Mouse (Mus musculus) forebrain, embryonic 11.5 days (tissue): ENCODE measurements around the gene Tcp1. TPM values are rescaled to one million over a fixed set of nuclear protein-coding genes. Genes with fewer than 3 reads are reported as not detected.
A peak's percentile ranks its signal among the peaks of the same experiment; 100 is the strongest.

Experiments used
- ATAC-seq: fragments of 200-750 bp; cut with Nextera tagmentation; replicated peaks from 2 replicates; pipeline ENCODE4 v1.8.0; 2017; ENCODE audit warnings: moderate TSS enrichment; ENCODE audit not compliant: low FRiP score
- DNase-seq: peaks from one replicate; pipeline ENCODE4 v3.0.0-alpha.2; 2017; ENCODE audit warnings: low spot score
- H3K27ac ChIP-seq: fragments of 300-500 bp; sonication (generic); 2 replicates; pipeline ENCODE4 v1.5.1; 2014; ENCODE audit warnings: low read depth, low read length
- H3K27me3 ChIP-seq: fragments of 300-500 bp; sonication (generic); 2 replicates; pipeline ENCODE4 v1.6.1; 2014; ENCODE audit warnings: mild to moderate bottlenecking, low read length, mixed read lengths; ENCODE audit not compliant: control insufficient read depth, insufficient read depth
- H3K36me3 ChIP-seq: fragments of 300-500 bp; sonication (generic); 2 replicates; pipeline ENCODE4 v1.6.1; 2014; ENCODE audit warnings: mild to moderate bottlenecking, low read length, moderate library complexity, mixed read lengths; ENCODE audit not compliant: control insufficient read depth, insufficient read depth
- H3K4me1 ChIP-seq: fragments of 300-500 bp; sonication (generic); replicated peaks from 2 replicates; pipeline ENCODE4 v1.6.1; 2014; ENCODE audit warnings: low read length, mixed read lengths; ENCODE audit not compliant: control insufficient read depth, insufficient read depth
- H3K4me2 ChIP-seq: fragments of 300-500 bp; sonication (generic); 2 replicates; pipeline ENCODE4 v1.6.1; 2014; ENCODE audit warnings: low read depth, mild to moderate bottlenecking, low read length, moderate library complexity, mixed read lengths; ENCODE audit not compliant: severe bottlenecking
- H3K4me3 ChIP-seq: fragments of 300-500 bp; sonication (generic); 2 replicates; pipeline ENCODE4 v1.5.1; 2014; ENCODE audit warnings: low read depth, low read length
- H3K9ac ChIP-seq: fragments of 300-500 bp; sonication (generic); 2 replicates; pipeline ENCODE4 v1.6.1; 2014; ENCODE audit warnings: low read length
- H3K9me3 ChIP-seq: fragments of 300-500 bp; sonication (generic); 2 replicates; pipeline ENCODE4 v1.6.1; 2016; ENCODE audit warnings: low read length, mixed read lengths; ENCODE audit not compliant: control insufficient read depth
- WGBS: fragments of 180-500 bp; shearing (Covaris S2); extraction: QIAGEN DNeasy Blood & Tissue Kit; methylation state at CpG from one replicate; pipeline ENCODE4 v1.1.7; 2014; 5-methylcytosine and 5-hydroxymethylcytosine counted together
- polyA plus RNA-seq: library from polyadenylated mRNA; unstranded; fragments of >200 nt; fragmentation: Nextera tagmentation; extraction: Ambion mirVana; gene quantifications from 2 replicates; pipeline ENCODE4 v1.2.1, GENCODE M21; 2014

Tcp1 gene
- polyA plus RNA-seq, 1 experiment from 2014 or later, result 535 TPM

DNA sequence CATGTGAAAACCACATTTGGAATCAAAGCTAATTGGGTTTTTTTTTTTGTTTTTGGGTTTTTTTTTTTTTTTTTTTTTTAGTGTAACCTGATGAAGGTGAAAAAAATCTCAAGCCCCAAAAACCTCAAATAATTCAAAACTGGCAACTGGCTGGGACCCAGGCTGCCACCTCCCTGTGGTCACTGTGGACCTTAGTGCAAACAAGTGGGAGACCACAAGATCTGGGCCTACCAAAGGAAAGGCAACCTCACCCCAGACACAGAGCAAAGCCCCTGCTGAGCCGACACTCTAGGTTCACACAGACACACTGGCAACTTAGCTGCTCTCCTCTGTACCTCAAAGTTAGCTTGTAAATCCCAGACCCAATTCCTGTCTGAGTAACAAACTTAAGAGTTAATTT lies 11.2 kb upstream of the Tcp1 start:
- Histone ChIP-seq H3K4me2 (no peak overlapping the region), H3K4me1 (peaks cover 3% of the 10 kb centered on the region; the same call in 1 of the 2 replicates), H3K27ac (no peak overlapping the region), H3K9ac (no peak overlapping the region), H3K36me3 (no peaks in the 10 kb centered on the region; the same call in 1 of the 2 replicates), H3K27me3 (no peaks in the 10 kb centered on the region), H3K4me3 (no peak overlapping the region), H3K9me3 (no peaks in the 10 kb centered on the region)
- WGBS, result 67% methylated on average over 1 of the region's 1 CpGs
- DNase-seq (no peak), ATAC-seq (no peak)

GRCm38 (mm10) chr17:12905810-12906209 lies 9.7 kb upstream of the Tcp1 start:
- no peaks in the 10 kb centered on the region for H3K27me3 ChIP-seq
- DNase-seq (no peak), ATAC-seq (no peak)
- no peak overlapping the region for H3K4me3 ChIP-seq
- H3K9me3 ChIP-seq, result no peaks in the 10 kb centered on the region
- no peak overlapping the region for H3K27ac ChIP-seq
- no peaks in the 10 kb centered on the region; the same call in 1 of the 2 replicates for H3K36me3 ChIP-seq
- 93% methylated on average over 4 of the region's 4 CpGs for WGBS
- no peak overlapping the region for H3K9ac ChIP-seq
- peaks cover 3% of the 10 kb centered on the region; the same call in 1 of the 2 replicates for H3K4me1 ChIP-seq
- no peak overlapping the region for H3K4me2 ChIP-seq

- Histone ChIP-seq H3K27me3 (no peaks in the 10 kb centered on the region), H3K9ac (no peak overlapping the region), H3K9me3 (no peaks in the 10 kb centered on the region), H3K36me3 (no peaks in the 10 kb centered on the region), H3K4me2 (no peak overlapping the region), H3K27ac (no peak overlapping the region), H3K4me1 (peaks cover 3% of the 10 kb centered on the region; the same call in 1 of the 2 replicates), H3K4me3 (no peak overlapping the region)
- 93% methylated on average over 9 of the region's 9 CpGs for WGBS
- no peak for ATAC-seq
- peak; percentile 38 for DNase-seq
Measured at GRCm38 (mm10) chr17:12906436-12906835, 9.1 kb upstream of the Tcp1 start.

GRCm38 (mm10) chr17:12909361-12910280 lies 5.9 kb upstream of the Tcp1 start, which contains the start of gene Pnldc1:
Pnldc1 (minus strand) TSS chr17:12910230.
- Histone ChIP-seq H3K4me3 (no peak within 1 kb of the TSS), H3K9ac (no peak within 1 kb of the TSS), H3K36me3 (peaks cover 9% of the 10 kb centered on the region; the same call in 1 of the 2 replicates), H3K27ac (no peak within 1 kb of the TSS), H3K27me3 (no peaks in the 10 kb centered on the region), H3K4me2 (no peak within 1 kb of the TSS), H3K9me3 (no peaks in the 10 kb centered on the region), H3K4me1 (no peaks in the 10 kb centered on the region)
- 83% methylated on average over 35 of the region's 35 CpGs for WGBS
- ATAC-seq (no peak), DNase-seq (no peak)

- no peaks in the 10 kb centered on the region; the same call in 1 of the 2 replicates for H3K4me1 ChIP-seq
- DNase-seq, result no peak
- no peak overlapping the region for H3K4me3 ChIP-seq
- no peaks in the 10 kb centered on the region for H3K9me3 ChIP-seq
- peaks cover 9% of the 10 kb centered on the region; the same call in 1 of the 2 replicates for H3K36me3 ChIP-seq
- no peak overlapping the region for H3K4me2 ChIP-seq
- no peaks in the 10 kb centered on the region for H3K27me3 ChIP-seq
- 92% methylated on average over 8 of the region's 8 CpGs for WGBS
- no peak overlapping the region for H3K9ac ChIP-seq
- ATAC-seq, result no peak
- H3K27ac ChIP-seq, result no peak overlapping the region
Measured at GRCm38 (mm10) chr17:12910391-12910790, 5.1 kb upstream of the Tcp1 start.

DNA sequence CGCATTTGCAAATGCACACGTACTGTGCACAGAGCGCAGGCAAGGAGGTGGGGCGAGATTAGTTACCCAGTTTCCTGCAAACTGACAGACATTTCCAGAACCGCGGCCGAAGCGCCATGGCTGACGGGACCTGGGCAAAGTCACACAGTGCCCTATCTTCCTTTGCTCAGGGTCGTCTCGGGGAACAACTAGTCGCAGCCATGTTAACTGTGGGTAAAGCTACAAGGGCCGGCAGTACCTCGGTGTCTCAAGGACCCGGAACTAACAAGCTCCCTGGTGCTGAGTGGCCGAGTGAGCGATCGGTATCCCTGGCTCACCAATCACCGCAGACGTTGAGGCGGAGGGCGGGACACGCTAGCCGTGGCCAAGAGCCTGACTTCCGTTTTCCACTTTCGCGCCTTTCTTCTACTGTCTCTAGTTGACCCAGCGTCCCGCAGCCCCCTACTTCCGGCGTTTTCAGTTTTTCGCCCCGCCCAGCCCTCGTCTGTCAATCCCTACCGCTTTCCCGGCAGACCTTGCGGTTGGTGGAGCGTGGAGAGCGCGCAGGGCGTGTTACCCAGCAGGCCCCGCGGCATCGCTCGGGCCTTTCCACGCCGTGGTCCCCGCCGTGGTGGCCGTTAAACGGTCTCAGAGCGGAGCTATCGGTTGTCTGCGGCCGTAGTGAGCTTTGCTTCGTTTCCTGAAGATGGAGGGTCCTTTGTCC lies 531 bp downstream of the Tcp1 start, which contains the start of gene Mrpl18:
Mrpl18 (minus strand) TSS at position 465 of the 703 bp plus-strand sequence.
- Histone ChIP-seq H3K9me3 (no peaks in the 10 kb centered on the region), H3K36me3 (peaks cover 20% of the 10 kb centered on the region; the same call in 1 of the 2 replicates), H3K9ac (peak within 1 kb of the TSS; percentile 96), H3K27ac (peak within 1 kb of the TSS; percentile 78), H3K4me3 (peak within 1 kb of the TSS; percentile 80), H3K4me1 (peaks cover 2% of the 10 kb centered on the region; the same call in 1 of the 2 replicates), H3K4me2 (peak within 1 kb of the TSS; percentile 77), H3K27me3 (no peaks in the 10 kb centered on the region)
- ATAC-seq, result peak; percentile 99
- WGBS, result under 1% methylated on average over 56 of the region's 56 CpGs
- DNase-seq, result peak; percentile 99

GRCm38 (mm10) chr17:12916588-12917380 lies 1.3 kb downstream of the Tcp1 start:
- Histone ChIP-seq H3K4me2 (peak overlapping the region; percentile 74), H3K4me3 (peak overlapping the region; percentile 80), H3K36me3 (peaks cover 23% of the 10 kb centered on the region; the same call in 1 of the 2 replicates), H3K27ac (peak overlapping the region; percentile 78), H3K4me1 (peaks cover 2% of the 10 kb centered on the region; the same call in 1 of the 2 replicates), H3K9me3 (no peaks in the 10 kb centered on the region), H3K9ac (peak overlapping the region; percentile 96), H3K27me3 (no peaks in the 10 kb centered on the region)
- ATAC-seq, result peak; percentile 68
- DNase-seq, result no peak
- under 1% methylated on average over 40 of the region's 40 CpGs for WGBS

- H3K27me3 ChIP-seq, result no peaks in the 10 kb centered on the region
- H3K4me3 ChIP-seq, result no peak overlapping the region
- H3K9ac ChIP-seq, result no peak overlapping the region
- H3K36me3 ChIP-seq, result peaks cover 32% of the 10 kb centered on the region; the same call in 1 of the 2 replicates
- ATAC-seq, result no peak
- 0 out of 2 replicates have a peak, but pooled peaks cover 2% of the 10 kb centered on the region for H3K4me1 ChIP-seq
- 100% methylated on average over 1 of the region's 1 CpGs for WGBS
- no peak for DNase-seq
- H3K4me2 ChIP-seq, result no peak overlapping the region
- H3K27ac ChIP-seq, result no peak overlapping the region
- no peaks in the 10 kb centered on the region for H3K9me3 ChIP-seq
Measured at GRCm38 (mm10) chr17:12921073-12921472, 5.6 kb downstream of the Tcp1 start.
